Mouse (Mus musculus) CH12.LX (cell line): Measurements from ENCODE around the gene Srrm4. TPM values are rescaled to one million over a fixed set of nuclear protein-coding genes. Genes with fewer than 3 reads are reported as not detected.

Experiments used
- DNase-seq: peaks from one replicate; pipeline ENCODE4 v3.0.0-alpha.2; 2013; ENCODE audit errors: extremely low read depth
- H3K27ac ChIP-seq: 2 replicates; pipeline ENCODE4 v1.5.1; 2012; ENCODE audit warnings: low read depth, mild to moderate bottlenecking, control low read depth, moderate library complexity; ENCODE audit not compliant: insufficient read depth
- H3K27me3 ChIP-seq: replicated peaks from 2 replicates; pipeline ENCODE3; 2012; ENCODE audit warnings: inconsistent platforms
- H3K36me3 ChIP-seq, 2 experiments: replicated peaks in 1 of 2; 2 replicates each; pipeline versions ENCODE3 to v1.6.1; 2012; ENCODE audit warnings: inconsistent platforms in 1 of 2, low read length in 1 of 2, mild to moderate bottlenecking in 1 of 2, mixed read lengths in 1 of 2, moderate library complexity in 1 of 2; ENCODE audit not compliant: control insufficient read depth in 1 of 2, insufficient read depth in 1 of 2
- H3K4me1 ChIP-seq, 2 experiments: 2 replicates each; pipeline ENCODE4 v1.6.1; 2012; ENCODE audit warnings: inconsistent platforms in 1 of 2, moderate library complexity in 1 of 2; ENCODE audit not compliant: insufficient read depth in 2 of 2, control insufficient read depth in 1 of 2
- H3K4me2 ChIP-seq: 2 replicates; pipeline ENCODE4 v1.6.1; 2012; ENCODE audit warnings: low read depth, mild to moderate bottlenecking, control low read depth; ENCODE audit not compliant: poor library complexity, insufficient read depth, severe bottlenecking
- H3K4me3 ChIP-seq, 3 experiments: fragments of 150-350 bp in 1 of 3; sonication (generic) in 1 of 3; replicated peaks in 1 of 3; 2 replicates each; pipeline versions ENCODE3 to v1.5.1; 2011 to 2012; ENCODE audit warnings: low read depth in 2 of 3, low read length in 2 of 3, mild to moderate bottlenecking in 2 of 3, moderate library complexity in 2 of 3, control low read depth in 1 of 3, improper control_type of control experiment in 1 of 3, inconsistent platforms in 1 of 3, mixed read lengths in 1 of 3; ENCODE audit not compliant: poor library complexity in 1 of 3
- H3K79me2 ChIP-seq: replicated peaks from 2 replicates; pipeline ENCODE4 v1.6.1; 2012; ENCODE audit warnings: mild to moderate bottlenecking, moderate library complexity; ENCODE audit not compliant: control insufficient read depth, poor library complexity, insufficient read depth, severe bottlenecking; ENCODE audit errors: extremely low read depth
- H3K9ac ChIP-seq: 2 replicates; pipeline ENCODE4 v1.6.1; 2012; ENCODE audit warnings: low read depth, mild to moderate bottlenecking, control low read depth, moderate library complexity; ENCODE audit not compliant: insufficient read depth
- H3K9me3 ChIP-seq: replicated peaks from 2 replicates; pipeline ENCODE3; 2012; ENCODE audit warnings: low read length, inconsistent platforms, mixed read lengths
- BHLHE40 ChIP-seq: IDR thresholded peaks from 2 replicates; pipeline ENCODE4 v1.6.1; 2011; ENCODE audit warnings: mild to moderate bottlenecking, low read depth, low read length, improper control_type of control experiment
- CHD2 ChIP-seq: IDR thresholded peaks from 2 replicates; pipeline ENCODE4 v1.6.1; 2011; ENCODE audit warnings: low read length, improper control_type of control experiment
- E2F4 ChIP-seq: IDR thresholded peaks from 2 replicates; pipeline ENCODE4 v1.6.1; 2011; ENCODE audit warnings: low read depth, low read length, improper control_type of control experiment; ENCODE audit not compliant: insufficient replicate concordance
- ELF1 ChIP-seq: IDR thresholded peaks from 2 replicates; pipeline ENCODE4 v1.6.1; 2014; ENCODE audit warnings: low read depth, mild to moderate bottlenecking, inconsistent platforms, low read length, improper control_type of control experiment
- EP300 ChIP-seq: IDR thresholded peaks from 2 replicates; pipeline ENCODE4 v1.6.1; 2011; ENCODE audit warnings: low read length, improper control_type of control experiment
- GABPA ChIP-seq: IDR thresholded peaks from 2 replicates; pipeline ENCODE4 v1.6.1; 2012; ENCODE audit warnings: low read depth, low read length, improper control_type of control experiment, inconsistent platforms; ENCODE audit not compliant: insufficient replicate concordance
- HCFC1 ChIP-seq: IDR thresholded peaks from 2 replicates; pipeline ENCODE4 v1.6.1; 2012; ENCODE audit warnings: low read depth, mild to moderate bottlenecking, inconsistent platforms, low read length, improper control_type of control experiment
- IRF4 ChIP-seq: IDR thresholded peaks from 2 replicates; pipeline ENCODE4 v1.6.1; 2014; ENCODE audit warnings: low read depth, mild to moderate bottlenecking, inconsistent platforms, low read length, improper control_type of control experiment
- JUND ChIP-seq: conservative IDR thresholded peaks from 2 replicates; pipeline ENCODE4 v1.6.1; 2011; ENCODE audit warnings: low read depth, low read length, improper control_type of control experiment
- MAFK ChIP-seq: IDR thresholded peaks from 2 replicates; pipeline ENCODE4 v1.6.1; 2011; ENCODE audit warnings: low read length, improper control_type of control experiment; ENCODE audit not compliant: insufficient replicate concordance
- MAZ ChIP-seq: IDR thresholded peaks from 2 replicates; pipeline ENCODE4 v1.6.1; 2012; ENCODE audit warnings: low read depth, mild to moderate bottlenecking, inconsistent platforms, low read length, improper control_type of control experiment, moderate library complexity
- MXI1 ChIP-seq: IDR thresholded peaks from 2 replicates; pipeline ENCODE4 v1.6.1; 2011; ENCODE audit warnings: mild to moderate bottlenecking, low read depth, low read length, improper control_type of control experiment
- MYC ChIP-seq: IDR thresholded peaks from 2 replicates; pipeline ENCODE4 v1.6.1; 2011; ENCODE audit warnings: low read depth, mild to moderate bottlenecking, improper control_type of control experiment, low read length
- POLR2AphosphoS2 ChIP-seq: IDR thresholded peaks from 2 replicates; pipeline ENCODE4 v1.6.1; 2011; ENCODE audit warnings: low read depth, low read length, improper control_type of control experiment
- RAD21 ChIP-seq: IDR thresholded peaks from 2 replicates; pipeline ENCODE4 v1.6.1; 2011; ENCODE audit warnings: low read depth, mild to moderate bottlenecking, low read length, improper control_type of control experiment, moderate library complexity
- RCOR1 ChIP-seq: conservative IDR thresholded peaks from 2 replicates; pipeline ENCODE4 v1.6.1; 2012; ENCODE audit warnings: low read depth, mild to moderate bottlenecking, inconsistent platforms, low read length, improper control_type of control experiment
- SIN3A ChIP-seq: IDR thresholded peaks from 2 replicates; pipeline ENCODE4 v1.6.1; 2012; ENCODE audit warnings: low read length, improper control_type of control experiment, inconsistent platforms
- SMC3 ChIP-seq: IDR thresholded peaks from 2 replicates; pipeline ENCODE4 v1.6.1; 2011; ENCODE audit warnings: low read depth, low read length, improper control_type of control experiment
- TCF12 ChIP-seq: IDR thresholded peaks from 2 replicates; pipeline ENCODE4 v1.6.1; 2014; ENCODE audit warnings: low read depth, mild to moderate bottlenecking, inconsistent platforms, low read length, improper control_type of control experiment
- UBTF ChIP-seq: IDR thresholded peaks from 2 replicates; pipeline ENCODE4 v1.6.1; 2012; ENCODE audit warnings: low read depth, mild to moderate bottlenecking, inconsistent platforms, low read length, improper control_type of control experiment, moderate library complexity
- USF1 ChIP-seq: IDR thresholded peaks from 2 replicates; pipeline ENCODE4 v1.6.1; 2014; ENCODE audit warnings: low read depth, mild to moderate bottlenecking, inconsistent platforms, low read length, improper control_type of control experiment
- USF2 ChIP-seq: conservative IDR thresholded peaks from 2 replicates; pipeline ENCODE4 v1.6.1; 2011; ENCODE audit warnings: low read depth, low read length, improper control_type of control experiment
- ZMIZ1 ChIP-seq: IDR thresholded peaks from 2 replicates; pipeline ENCODE4 v1.6.1; 2012; ENCODE audit warnings: low read depth, mild to moderate bottlenecking, inconsistent platforms, low read length, improper control_type of control experiment
- dilution Hi-C: fragments of 300-500 bp; cut with MboI; formaldehyde crosslinking; loops from 2 replicates; pipeline ENCODE4 v1.14.3; 2020; ENCODE audit warnings: low sequenced_read_pairs; ENCODE audit not compliant: extremely low pct_unique_long_range_greater_than_20kb, extremely low pct_ligation_motif_present
- in situ Hi-C: fragments of 300-500 bp; cut with MboI; formaldehyde crosslinking; loops from 3 replicates; pipeline ENCODE4 v1.14.3; 2019; ENCODE audit warnings: low sequenced_read_pairs, low pct_ligation_motif_present, low pct_unique_long_range_greater_than_20kb, mixed read lengths
- polyA plus RNA-seq: library from polyadenylated mRNA; unstranded; fragments of >175 nt; gene quantifications from 2 replicates; pipeline ENCODE4 v1.2.1, GENCODE M21; 2012; ENCODE audit warnings: low read depth; ENCODE audit not compliant: insufficient read length
- total RNA-seq, 2 experiments: library from RNA; depleted of rRNA; stranded (reverse); fragments of 300-350 nt in 1 of 2; fragments of >200 nt in 1 of 2; gene quantifications; 2 replicates each; pipeline ENCODE4 v1.2.3; 2012 to 2014

The Srrm4 gene
- total and polyA plus RNA-seq, 3 experiments, result not detected

DNA sequence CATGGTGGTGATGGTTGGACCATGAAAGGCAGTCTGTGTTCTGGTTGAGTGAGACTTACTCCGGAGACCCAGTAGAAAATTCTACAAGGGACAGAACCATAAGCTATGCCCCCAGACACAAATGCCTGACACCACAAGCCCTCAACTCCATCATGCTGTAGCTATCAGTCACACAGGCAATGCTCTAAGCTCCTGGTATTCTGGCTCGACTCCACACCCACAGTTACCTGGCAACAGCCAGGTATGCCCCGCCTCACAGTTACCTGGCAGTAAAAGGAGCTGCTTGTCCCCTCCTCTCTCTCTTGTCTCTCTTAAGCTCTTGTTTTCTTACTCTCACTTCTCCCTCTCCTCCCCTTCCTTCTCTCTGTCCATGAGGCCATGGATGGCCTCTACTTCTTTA is 98.9 kb downstream of the Srrm4 start:
- dilution Hi-C loops, result no loop called here
- peaks cover 91% of the 10 kb centered on the region for H3K9me3 ChIP-seq
- TF ChIP-seq TCF12 (no peak), SMC3 (no peak), MYC (no peak), CHD2 (no peak), UBTF (no peak), JUND (no peak), MAFK (no peak)

DNA sequence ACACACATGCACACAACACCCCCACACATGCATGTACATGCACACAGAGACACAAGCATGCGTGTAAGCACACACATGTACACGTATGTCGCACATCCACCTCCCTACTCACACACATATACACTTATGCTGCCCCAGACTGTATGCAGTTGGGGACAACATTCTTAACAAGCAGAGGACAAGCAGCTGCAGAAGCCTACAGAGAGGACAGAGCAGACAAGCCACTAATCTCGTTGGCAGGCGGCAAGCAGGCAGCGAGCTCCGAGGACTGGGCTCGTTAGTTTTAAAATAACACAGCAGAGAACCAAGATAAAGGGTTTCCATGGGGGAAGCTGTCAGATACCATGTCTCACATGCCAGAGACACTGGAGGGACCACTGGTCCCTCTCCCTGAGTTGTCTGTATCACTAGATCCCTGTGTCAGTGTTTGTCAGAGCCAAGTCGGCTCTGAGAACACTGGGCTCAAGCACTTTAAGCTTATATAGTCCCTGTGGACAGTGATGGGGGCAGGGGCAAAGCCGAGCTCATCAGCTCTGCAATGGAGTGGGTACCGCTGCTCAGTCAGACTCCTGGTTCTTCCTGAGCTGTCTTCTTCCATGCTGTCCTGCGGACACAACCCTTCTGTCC is 99.7 kb downstream of the Srrm4 start:
- Histone ChIP-seq H3K27me3 (no peaks in the 10 kb centered on the region), H3K4me3 (no peak overlapping the region), H3K4me1 (no peaks in the 10 kb centered on the region), H3K4me2 (no peak overlapping the region), H3K9me3 (peaks cover 91% of the 10 kb centered on the region), H3K9ac (no peak overlapping the region), H3K36me3 (peaks cover 0 to 2% of the 10 kb centered on the region in 2 experiments), H3K27ac (no peak overlapping the region), H3K79me2 (no peaks in the 10 kb centered on the region)
- no peak for DNase-seq
- TF ChIP-seq E2F4, result no peak
- no peak for TF ChIP-seq MAZ
- no peak for TF ChIP-seq HCFC1
- TF ChIP-seq SIN3A, result no peak
- no peak for TF ChIP-seq BHLHE40
- TF ChIP-seq IRF4, result no peak
- TF ChIP-seq ELF1, result no peak
- no peak for TF ChIP-seq TCF12
- dilution Hi-C loops, result no loop called here
- in situ Hi-C loops, result no loop called here

More for the DNA sequence above, 98.9 kb downstream of the Srrm4 start:
- Histone ChIP-seq H3K27ac (no peak overlapping the region), H3K79me2 (no peaks in the 10 kb centered on the region), H3K4me2 (no peak overlapping the region), H3K36me3 (peaks cover 0 to 2% of the 10 kb centered on the region in 2 experiments), H3K4me3 (no peak overlapping the region), H3K27me3 (no peaks in the 10 kb centered on the region), H3K9ac (no peak overlapping the region), H3K4me1 (no peaks in the 10 kb centered on the region)
- in situ Hi-C loops, result no loop called here
- no peak for DNase-seq

DNA sequence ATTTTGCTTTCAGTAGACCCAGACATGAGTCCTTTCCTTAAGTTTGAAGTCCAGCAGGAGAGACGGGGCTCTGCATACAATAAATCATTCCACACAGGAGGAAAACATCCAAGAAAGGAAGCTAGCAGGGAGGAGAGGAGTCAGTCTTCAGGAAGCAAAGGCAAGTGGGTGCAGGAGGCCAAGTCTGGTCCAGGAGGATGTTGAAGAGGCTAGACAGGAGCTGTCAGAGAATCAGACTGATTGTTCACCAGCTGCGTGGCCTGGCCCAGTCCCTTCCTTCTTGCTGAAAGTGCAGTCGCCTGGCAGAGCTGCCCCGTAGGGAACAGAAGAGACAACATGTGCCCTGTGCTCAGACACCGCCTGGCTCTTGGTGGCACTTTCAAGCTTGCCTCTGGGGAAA is 100.8 kb downstream of the Srrm4 start:
- dilution Hi-C loops, result no loop called here
- Histone ChIP-seq H3K4me2 (no peak overlapping the region), H3K9ac (no peak overlapping the region), H3K4me1 (no peaks in the 10 kb centered on the region), H3K9me3 (peaks cover 91% of the 10 kb centered on the region), H3K79me2 (no peaks in the 10 kb centered on the region), H3K36me3 (peaks cover 0 to 2% of the 10 kb centered on the region in 2 experiments), H3K27ac (no peak overlapping the region), H3K4me3 (no peak overlapping the region), H3K27me3 (no peaks in the 10 kb centered on the region)
- DNase-seq, result no peak
- in situ Hi-C loops, result no loop called here
- TF ChIP-seq RAD21 (no peak), ZMIZ1 (no peak), EP300 (no peak), MXI1 (no peak), GABPA (no peak), POLR2AphosphoS2 (no peak), USF2 (no peak), SMC3 (no peak), RCOR1 (no peak), USF1 (no peak)
